In genomic region chr2:58566410-58567065, GRCm38 (mm10) we compare ENCODE assay signal across 7 mouse cellular contexts. TPM values are rescaled to one million over a fixed set of nuclear protein-coding genes. Genes with fewer than 3 reads are reported as not detected.
DNase-seq lines count a peak whose midpoint lies in the region; ATAC-seq and TF ChIP-seq lines count a peak whose summit lies in the region.

No protein-coding gene starts in this region.

- peak overlapping the region; percentile 92 for H3K9ac ChIP-seq in intestine, embryonic 16.5 days (ENCODE audit: low read depth, low read length)

- peak overlapping the region; percentile 91 for H3K4me3 ChIP-seq in intestine, embryonic 16.5 days (ENCODE audit: low read length)
- H3K4me3 ChIP-seq in limb, embryonic 10.5 days = peak overlapping the region; percentile 89
- H3K4me3 ChIP-seq in midbrain, embryonic 10.5 days = peak overlapping the region; percentile 92
- peak overlapping the region; percentile 85 for H3K4me3 ChIP-seq in small intestine, adult 2 months (ENCODE audit: low read depth, low read length)

- peak; percentile 78 to 91 for DNase-seq in adrenal gland, adult (ENCODE audit: inconsistent age in 2 of 2, low spot score in 1 of 2)
- DNase-seq in embryo, embryonic 11 days = peak; percentile 67
- peak; percentile 79 for DNase-seq in limb, embryonic 10.5 days (ENCODE audit: low spot score)
- DNase-seq in midbrain, embryonic 10.5 days (ENCODE audit: low spot score) = peak; percentile 71

- peak overlapping the region; percentile 74 for H3K4me2 ChIP-seq in intestine, embryonic 16.5 days (ENCODE audit: low read depth, low read length)

- no peak for TF ChIP-seq POLR2A in small intestine, adult 2 months (IDR thresholded peaks at IDR 0.05; ENCODE audit: low read depth, low read length)

- ATAC-seq in granulocyte monocyte progenitor cell, adult 5-6 weeks (replicated peaks; ENCODE audit: poor library complexity, severe bottlenecking) = peak; percentile 54
- ATAC-seq in intestine, embryonic 16.5 days = peak; percentile 73

- no peaks in the 10 kb centered on the region for H3K36me3 ChIP-seq in intestine, embryonic 16.5 days (ENCODE audit: control insufficient read depth, insufficient read depth, low read length)
- no peaks in the 10 kb centered on the region for H3K36me3 ChIP-seq in limb, embryonic 10.5 days
- no peaks in the 10 kb centered on the region for H3K36me3 ChIP-seq in midbrain, embryonic 10.5 days
- no peaks in the 10 kb centered on the region for H3K36me3 ChIP-seq in small intestine, adult 2 months (ENCODE audit: control insufficient read depth, insufficient read depth, low read length)

- H3K9me3 ChIP-seq in intestine, embryonic 16.5 days (ENCODE audit: control insufficient read depth, low read length) = no peaks in the 10 kb centered on the region
- H3K9me3 ChIP-seq in limb, embryonic 10.5 days (replicated peaks) = no peaks in the 10 kb centered on the region
- no peaks in the 10 kb centered on the region for H3K9me3 ChIP-seq in midbrain, embryonic 10.5 days (replicated peaks)

- H3K27me3 ChIP-seq in intestine, embryonic 16.5 days (replicated peaks; ENCODE audit: control insufficient read depth, insufficient read depth, low read length) = no peaks in the 10 kb centered on the region
- no peaks in the 10 kb centered on the region for H3K27me3 ChIP-seq in limb, embryonic 10.5 days (ENCODE audit: low read depth, poor library complexity, severe bottlenecking)
- no peaks in the 10 kb centered on the region for H3K27me3 ChIP-seq in midbrain, embryonic 10.5 days (ENCODE audit: low read depth, poor library complexity, severe bottlenecking)
- H3K27me3 ChIP-seq in small intestine, adult 2 months (ENCODE audit: control insufficient read depth, insufficient read depth, low read length) = no peaks in the 10 kb centered on the region

- under 1% methylated on average over 62 of the region's 78 CpGs for WGBS in intestine, embryonic 16.5 days
- WGBS in limb, embryonic 10.5 days = 4% methylated on average over 77 of the region's 78 CpGs
- 4% methylated on average over 77 of the region's 78 CpGs for WGBS in midbrain, embryonic 10.5 days
- WGBS in small intestine, adult 2 months = 1% methylated on average over 75 of the region's 78 CpGs

- H3K4me1 ChIP-seq in intestine, embryonic 16.5 days (ENCODE audit: control insufficient read depth, insufficient read depth, low read length) = peaks cover 31% of the 10 kb centered on the region
- H3K4me1 ChIP-seq in limb, embryonic 10.5 days = peaks cover 44% of the 10 kb centered on the region
- H3K4me1 ChIP-seq in midbrain, embryonic 10.5 days = peaks cover 63% of the 10 kb centered on the region
- H3K4me1 ChIP-seq in small intestine, adult 2 months (ENCODE audit: control insufficient read depth, insufficient read depth, insufficient read length, low read length) = peaks cover 12% of the 10 kb centered on the region

- peak overlapping the region; percentile 97 for H3K27ac ChIP-seq in intestine, embryonic 16.5 days (ENCODE audit: low read length)
- peak overlapping the region; percentile 97 for H3K27ac ChIP-seq in limb, embryonic 10.5 days
- H3K27ac ChIP-seq in midbrain, embryonic 10.5 days (replicated peaks) = peak overlapping the region; percentile 97
- peak overlapping the region; percentile 53 for H3K27ac ChIP-seq in small intestine, adult 2 months (ENCODE audit: insufficient read depth, low read depth, low read length)

- TF ChIP-seq CTCF in small intestine, adult 2 months (IDR thresholded peaks at IDR 0.05; ENCODE audit: extremely low read depth, insufficient read length, insufficient replicate concordance, low read depth, low read length) = no peak

RNA-seq across cellular contexts. Expression of gene Acvr1, which starts 0.4 kb away (rescaled TPM):
- 2.9 and 3.9 TPM in 2 replicates for total RNA-seq in granulocyte monocyte progenitor cell, adult 5-6 weeks (2014; fragmentation: Nextera tagmentation)
- total RNA-seq in granulocyte monocyte progenitor cell, adult 5-6 weeks (2017) = 0.78 and 0.88 TPM in 2 replicates
- polyA plus RNA-seq in intestine, embryonic 16.5 days (2015; fragmentation: Nextera tagmentation; extraction: Ambion mirVana) = 4.6 and 5.3 TPM in 2 replicates
- polyA plus RNA-seq in limb, embryonic 10.5 days (2016; fragmentation: Nextera tagmentation; extraction: Ambion mirVana) = 4.2 and 4.5 TPM in 2 replicates
- polyA plus RNA-seq in midbrain, embryonic 10.5 days (2016; fragmentation: Nextera tagmentation; extraction: Ambion mirVana) = 2.9 and 3.2 TPM in 2 replicates
- polyA plus RNA-seq in small intestine, adult 2 months (2012; rRNA removed) = 1.2 and 3.1 TPM in 2 replicates

RNA-seq across cellular contexts. Expression of gene Upp2, which starts 0.6 kb away (rescaled TPM):
- total RNA-seq in granulocyte monocyte progenitor cell, adult 5-6 weeks (2014; fragmentation: Nextera tagmentation) = 0.09 TPM in 1 of 2 replicates, not detected in the other
- total RNA-seq in granulocyte monocyte progenitor cell, adult 5-6 weeks (2017) = not detected in 2 replicates
- polyA plus RNA-seq in intestine, embryonic 16.5 days (2015; fragmentation: Nextera tagmentation; extraction: Ambion mirVana) = 5.4 and 5.7 TPM in 2 replicates
- polyA plus RNA-seq in limb, embryonic 10.5 days (2016; fragmentation: Nextera tagmentation; extraction: Ambion mirVana) = 4.5 and 6.1 TPM in 2 replicates
- 3.0 and 5.3 TPM in 2 replicates for polyA plus RNA-seq in midbrain, embryonic 10.5 days (2016; fragmentation: Nextera tagmentation; extraction: Ambion mirVana)
- polyA plus RNA-seq in small intestine, adult 2 months (2012; rRNA removed) = 4.0 and 7.6 TPM in 2 replicates

Comparison
In these comparisons a context has a peak if more than half of its experiments do, and no peak if none do; other contexts are left out.
1. Peak in every context shown above with its lines: DNase-seq, ATAC-seq, H3K4me3 ChIP-seq and H3K27ac ChIP-seq.